In the genomic region with DNA sequence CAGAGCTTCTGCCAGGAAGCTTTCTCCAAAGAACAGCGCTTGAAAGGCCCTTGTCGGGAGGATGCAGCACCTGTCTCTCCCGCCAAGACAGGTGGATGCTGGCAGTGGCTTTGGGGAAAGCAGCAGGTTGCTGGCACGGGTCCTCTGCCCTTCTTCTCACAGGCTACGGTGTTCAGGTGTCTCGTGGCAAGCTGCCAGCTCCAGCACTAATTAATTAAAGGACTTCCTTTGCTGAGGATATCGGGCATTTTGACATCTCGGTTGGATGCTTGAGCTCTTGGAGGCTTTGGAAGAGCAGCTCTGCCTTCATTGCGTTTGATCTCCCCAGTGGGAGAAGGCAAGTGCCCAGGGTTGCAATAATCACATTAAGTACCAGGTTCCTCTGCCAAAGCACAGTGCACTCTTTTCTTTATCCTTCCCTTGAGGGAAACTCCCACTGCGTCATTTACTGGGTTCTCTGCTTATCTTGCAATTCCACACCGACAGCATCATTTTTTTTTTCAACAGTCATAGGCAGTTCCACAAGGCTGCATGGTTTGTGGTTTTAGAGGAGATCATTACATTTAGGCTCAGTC, we compare ENCODE assay signal across 10 mouse cellular contexts.
DNase-seq lines count a peak whose midpoint lies in the region; ATAC-seq and TF ChIP-seq lines count a peak whose summit lies in the region.
"Had no signal": no experiment of that assay in that cellular context is flagged by ENCODE, and none has a peak within 500 bp of the region (broad histone marks: within the 10 kb centered on the region; RNA-seq: fewer than 3 reads in every experiment).

No protein-coding gene starts in this region.

- H3K9me3 ChIP-seq in intestine, embryonic 15.5 days: no peaks in the 10 kb centered on the region
- H3K9me3 ChIP-seq in intestine, postnatal 0 days (ENCODE audit: control insufficient read depth): no peaks in the 10 kb centered on the region
- no peaks in the 10 kb centered on the region for H3K9me3 ChIP-seq in liver, postnatal 0 days (ENCODE audit: low read length)

- no peak overlapping the region for H3K27ac ChIP-seq in intestine, embryonic 15.5 days
- H3K27ac ChIP-seq in intestine, postnatal 0 days (ENCODE audit: low read depth, low read length): no peak overlapping the region
- no peak overlapping the region for H3K27ac ChIP-seq in liver, postnatal 0 days (ENCODE audit: low read depth)
- H3K27ac ChIP-seq: left cerebral cortex, adult 2 months had no signal

- no peaks in the 10 kb centered on the region for H3K27me3 ChIP-seq in intestine, embryonic 15.5 days (replicated peaks)
- no peaks in the 10 kb centered on the region for H3K27me3 ChIP-seq in intestine, postnatal 0 days (replicated peaks; ENCODE audit: control insufficient read depth, insufficient read depth, low read length)
- H3K27me3 ChIP-seq in liver, postnatal 0 days (ENCODE audit: insufficient read depth, low read length): no peaks in the 10 kb centered on the region

- peak; percentile 20; the same call in 1 of the 2 replicates for ATAC-seq in intestine, embryonic 15.5 days
- no peak for ATAC-seq in intestine, postnatal 0 days
- ATAC-seq in liver, postnatal 0 days: peak; percentile 81

- TF ChIP-seq EP300 in liver, postnatal 0 days (IDR thresholded peaks at IDR 0.05; ENCODE audit: low read depth): peak; percentile 95

- H3K4me2 ChIP-seq in intestine, embryonic 15.5 days (replicated peaks): no peak overlapping the region
- H3K4me2 ChIP-seq in intestine, postnatal 0 days (replicated peaks; ENCODE audit: low read depth): no peak overlapping the region
- H3K4me2 ChIP-seq in liver, postnatal 0 days (ENCODE audit: low read depth, low read length): peak overlapping the region; percentile 36; the same call in 1 of the 2 replicates

- H3K36me3 ChIP-seq in intestine, embryonic 15.5 days: no peaks in the 10 kb centered on the region
- no peaks in the 10 kb centered on the region for H3K36me3 ChIP-seq in intestine, postnatal 0 days (ENCODE audit: control insufficient read depth, insufficient read depth)
- H3K36me3 ChIP-seq in liver, postnatal 0 days (replicated peaks; ENCODE audit: insufficient read depth, low read length): no peaks in the 10 kb centered on the region

- 56% methylated on average over 11 of the region's 11 CpGs for WGBS in intestine, embryonic 15.5 days
- 33% methylated on average over 11 of the region's 11 CpGs for WGBS in intestine, postnatal 0 days
- 47% methylated on average over 11 of the region's 11 CpGs for WGBS in liver, postnatal 0 days (ENCODE audit: insufficient replicate concordance)

- DNase-seq in c-Kit-positive CD71-positive TER-119-negative erythroid progenitor cells, embryonic 14.5 days (ENCODE audit: low read depth): peak; percentile 58
- DNase-seq in cerebellum, postnatal 36 days: peak; percentile 92 to 94
- DNase-seq in liver, postnatal 0 days: peak; percentile 16
- DNase-seq in lung, postnatal 4 days: no peak
- DNase-seq in embryo, embryonic 11 days: no peak
- DNase-seq in right cerebral cortex, adult 2 months (ENCODE audit: low spot score in 2 of 2): no peak
- DNase-seq: lung, postnatal 14 days had no signal

- no peak for TF ChIP-seq CTCF in intestine, postnatal 0 days (IDR thresholded peaks at IDR 0.05; ENCODE audit: low read depth)
- no peak for TF ChIP-seq CTCF in liver, postnatal 0 days (IDR thresholded peaks at IDR 0.05; ENCODE audit: low read depth)

- H3K4me3 ChIP-seq in intestine, embryonic 15.5 days (replicated peaks): no peak overlapping the region
- H3K4me3 ChIP-seq in intestine, postnatal 0 days (ENCODE audit: low read depth, low read length): no peak overlapping the region
- no peak overlapping the region for H3K4me3 ChIP-seq in liver, postnatal 0 days (ENCODE audit: low read depth, low read length)
- H3K4me3 ChIP-seq: left cerebral cortex, adult 2 months had no signal

- peaks cover 6% of the 10 kb centered on the region for H3K4me1 ChIP-seq in intestine, embryonic 15.5 days (replicated peaks)
- H3K4me1 ChIP-seq in intestine, postnatal 0 days (replicated peaks; ENCODE audit: control insufficient read depth, insufficient read depth, low read length): peaks cover 3% of the 10 kb centered on the region; the same call in 1 of the 2 replicates
- H3K4me1 ChIP-seq in liver, postnatal 0 days (ENCODE audit: insufficient read depth): peaks cover 10% of the 10 kb centered on the region; the same call in 1 of the 2 replicates

- H3K9ac ChIP-seq in intestine, embryonic 15.5 days: no peak overlapping the region
- no peak overlapping the region for H3K9ac ChIP-seq in intestine, postnatal 0 days (ENCODE audit: low read depth, low read length)
- H3K9ac ChIP-seq in liver, postnatal 0 days (replicated peaks): no peak overlapping the region

Comparison
In these comparisons a context has a peak if more than half of its experiments do, and no peak if none do; other contexts are left out.
1. DNase-seq: peak in c-Kit-positive CD71-positive TER-119-negative erythroid progenitor cells, embryonic 14.5 days (single experiment), cerebellum, postnatal 36 days (2 of 2) and liver, postnatal 0 days (single experiment); none in lung, postnatal 4 days (0 of 2), embryo, embryonic 11 days (single experiment) and right cerebral cortex, adult 2 months (0 of 2).